Mouse (Mus musculus) intestine, postnatal 0 days (tissue): ENCODE measurements around the gene Tatdn2. TPM values are rescaled to one million over a fixed set of nuclear protein-coding genes. Genes with fewer than 3 reads are reported as not detected.

Source experiments
- ATAC-seq: fragments of 200-750 bp; cut with Nextera tagmentation; 2 replicates; pipeline ENCODE4 v1.8.0; 2017; ENCODE audit warnings: mild to moderate bottlenecking, moderate TSS enrichment, moderate library complexity
- H3K27ac ChIP-seq: fragments of 300-500 bp; sonication (generic); 2 replicates; pipeline ENCODE4 v1.5.1; 2014; ENCODE audit warnings: mild to moderate bottlenecking, low read depth, low read length, moderate library complexity
- H3K27me3 ChIP-seq: fragments of 300-500 bp; sonication (generic); replicated peaks from 2 replicates; pipeline ENCODE4 v1.6.1; 2014; ENCODE audit warnings: low read length, mixed read lengths; ENCODE audit not compliant: control insufficient read depth, insufficient read depth
- H3K36me3 ChIP-seq: fragments of 300-500 bp; sonication (generic); 2 replicates; pipeline ENCODE4 v1.6.1; 2014; ENCODE audit warnings: mild to moderate bottlenecking, moderate library complexity; ENCODE audit not compliant: control insufficient read depth, insufficient read depth
- H3K4me1 ChIP-seq: fragments of 300-500 bp; sonication (generic); replicated peaks from 2 replicates; pipeline ENCODE4 v1.6.1; 2014; ENCODE audit warnings: antibody characterized with exemption, low read length, mixed read lengths; ENCODE audit not compliant: control insufficient read depth, insufficient read depth
- H3K4me2 ChIP-seq: fragments of 300-500 bp; sonication (generic); replicated peaks from 2 replicates; pipeline ENCODE4 v1.6.1; 2014; ENCODE audit warnings: low read depth, mild to moderate bottlenecking, moderate library complexity
- H3K4me3 ChIP-seq: fragments of 300-500 bp; sonication (generic); 2 replicates; pipeline ENCODE4 v1.5.1; 2014; ENCODE audit warnings: low read depth, low read length
- H3K9ac ChIP-seq: fragments of 300-500 bp; sonication (generic); 2 replicates; pipeline ENCODE4 v1.6.1; 2014; ENCODE audit warnings: mild to moderate bottlenecking, low read depth, low read length
- H3K9me3 ChIP-seq: fragments of 300-500 bp; sonication (generic); 2 replicates; pipeline ENCODE4 v1.6.1; 2016; ENCODE audit warnings: mixed run types; ENCODE audit not compliant: control insufficient read depth
- CTCF ChIP-seq: sonication (generic); IDR thresholded peaks from 2 replicates; pipeline ENCODE4 v1.5.1; 2016; ENCODE audit warnings: low read depth, mild to moderate bottlenecking, control low read depth, antibody characterized with exemption, moderate library complexity
- WGBS: fragments of 180-500 bp; shearing (Covaris S2); extraction: QIAGEN DNeasy Blood & Tissue Kit; methylation state at CpG from one replicate; pipeline ENCODE4 v1.1.7; 2014; 5-methylcytosine and 5-hydroxymethylcytosine counted together
- polyA plus RNA-seq: library from polyadenylated mRNA; unstranded; fragments of >200 nt; fragmentation: Nextera tagmentation; extraction: Ambion mirVana; gene quantifications from 2 replicates; pipeline ENCODE4 v1.2.1, GENCODE M21; 2015

Tatdn2 gene
- polyA plus RNA-seq, 1 experiment from 2014 or later: 1.1 TPM

GRCm38 (mm10) chr6:113677070-113677734 lies 19.6 kb upstream of the Tatdn2 start:
- Histone ChIP-seq H3K36me3 (peaks cover 25% of the 10 kb centered on the region; the same call in 1 of the 2 replicates), H3K9ac (no peak overlapping the region), H3K27ac (no peak overlapping the region), H3K9me3 (no peaks in the 10 kb centered on the region), H3K4me3 (no peak overlapping the region), H3K27me3 (no peaks in the 10 kb centered on the region), H3K4me2 (no peak overlapping the region), H3K4me1 (no peaks in the 10 kb centered on the region)
- peak; percentile 17; the same call in 1 of the 2 replicates for ATAC-seq
- 53% methylated on average over 14 of the region's 14 CpGs for WGBS
- no peak for TF ChIP-seq CTCF

- Histone ChIP-seq H3K27ac (no peak overlapping the region), H3K4me3 (no peak overlapping the region), H3K36me3 (peaks cover 18% of the 10 kb centered on the region; the same call in 1 of the 2 replicates), H3K4me1 (no peaks in the 10 kb centered on the region), H3K27me3 (no peaks in the 10 kb centered on the region), H3K9ac (no peak overlapping the region), H3K9me3 (no peaks in the 10 kb centered on the region), H3K4me2 (no peak overlapping the region)
- WGBS: 82% methylated on average over 14 of the region's 14 CpGs
- no peak for TF ChIP-seq CTCF
- ATAC-seq: no peak
These were observed 18.4 kb upstream of the Tatdn2 start for GRCm38 (mm10) chr6:113678246-113679012.

GRCm38 (mm10) chr6:113679993-113680566 lies 16.8 kb upstream of the Tatdn2 start:
- H3K4me2 ChIP-seq: no peak overlapping the region
- no peaks in the 10 kb centered on the region for H3K27me3 ChIP-seq
- no peak overlapping the region for H3K4me3 ChIP-seq
- peaks cover 11% of the 10 kb centered on the region; the same call in 1 of the 2 replicates for H3K36me3 ChIP-seq
- no peak overlapping the region for H3K27ac ChIP-seq
- ATAC-seq: no peak
- H3K9ac ChIP-seq: no peak overlapping the region
- 84% methylated on average over 9 of the region's 9 CpGs for WGBS
- H3K4me1 ChIP-seq: no peaks in the 10 kb centered on the region
- no peaks in the 10 kb centered on the region for H3K9me3 ChIP-seq
- no peak for TF ChIP-seq CTCF

- peak; percentile 99 for TF ChIP-seq CTCF
- no peaks in the 10 kb centered on the region for H3K27me3 ChIP-seq
- H3K4me2 ChIP-seq: no peak overlapping the region
- no peaks in the 10 kb centered on the region for H3K9me3 ChIP-seq
- no peak overlapping the region for H3K27ac ChIP-seq
- 23% methylated on average over 4 of the region's 4 CpGs for WGBS
- H3K36me3 ChIP-seq: peaks cover 19% of the 10 kb centered on the region; the same call in 1 of the 2 replicates
- no peak overlapping the region for H3K4me3 ChIP-seq
- ATAC-seq: peak; percentile 73
- H3K9ac ChIP-seq: no peak overlapping the region
- no peaks in the 10 kb centered on the region for H3K4me1 ChIP-seq
These were observed 15.6 kb upstream of the Tatdn2 start for GRCm38 (mm10) chr6:113681271-113681670.

GRCm38 (mm10) chr6:113683081-113683825 lies 13.6 kb upstream of the Tatdn2 start:
- H3K36me3 ChIP-seq: peaks cover 28% of the 10 kb centered on the region; the same call in 1 of the 2 replicates
- no peak overlapping the region for H3K4me3 ChIP-seq
- TF ChIP-seq CTCF: no peak
- no peaks in the 10 kb centered on the region for H3K4me1 ChIP-seq
- H3K4me2 ChIP-seq: no peak overlapping the region
- H3K9me3 ChIP-seq: no peaks in the 10 kb centered on the region
- no peak for ATAC-seq
- no peak overlapping the region for H3K9ac ChIP-seq
- H3K27me3 ChIP-seq: no peaks in the 10 kb centered on the region
- H3K27ac ChIP-seq: no peak overlapping the region
- WGBS: 82% methylated on average over 10 of the region's 10 CpGs
